Mouse (Mus musculus): ENCODE results near the gene Gm1993. TPM values are rescaled to one million over a fixed set of nuclear protein-coding genes. Genes with fewer than 3 reads are reported as not detected.
"Not testable (repeated sequence)": the region's sequence is repeated elsewhere in the genome, so short reads cannot be mapped to it uniquely, and the experiment has no call there.

Gm1993 gene
- not detected in 2 replicates for polyA plus RNA-seq (2015; fragmentation: Nextera tagmentation; extraction: Ambion mirVana)

DNA sequence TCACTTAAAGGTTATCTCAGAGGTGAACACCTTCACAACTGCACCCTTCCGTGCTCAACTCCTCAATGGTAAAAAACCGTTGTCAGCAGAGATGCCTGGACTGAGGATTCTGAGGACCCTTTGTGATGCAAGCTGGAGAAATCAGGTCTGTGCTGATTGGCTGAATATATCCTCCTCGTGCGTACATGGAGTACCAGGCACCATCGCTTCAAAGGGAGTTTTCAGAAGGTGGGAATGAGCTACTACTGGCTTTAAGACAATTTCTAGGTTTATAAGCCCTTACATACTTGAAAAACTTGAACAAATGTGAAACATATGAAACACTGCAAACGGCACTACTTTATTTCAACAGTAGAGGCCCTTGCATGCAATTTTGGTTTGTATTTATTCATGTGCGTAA is at the start of gene Gm1993:
Gene Gm1993 (minus strand): TSS at position 101 of the 400 bp plus-strand sequence.
- ATAC-seq (replicated peaks; ENCODE audit: low FRiP score), result not testable (repeated sequence)

More for the DNA sequence above, at the start of gene Gm1993:
- not testable (repeated sequence) for H3K9ac ChIP-seq; H3K27ac ChIP-seq; H3K4me3 ChIP-seq (replicated peaks); H3K9me3 ChIP-seq (replicated peaks); H3K36me3 ChIP-seq; H3K4me2 ChIP-seq; H3K4me1 ChIP-seq; H3K27me3 ChIP-seq
- 94% methylated on average over 7 of the region's 7 CpGs for WGBS

All from kidney, embryonic 15.5 days (tissue).